Mouse (Mus musculus) forebrain, embryonic 13.5 days (tissue): Measurements from ENCODE around the gene Pon3. TPM values are rescaled to one million over a fixed set of nuclear protein-coding genes. Genes with fewer than 3 reads are reported as not detected.

Experiments used
- ATAC-seq: fragments of 200-750 bp; cut with Nextera tagmentation; 2 replicates; pipeline ENCODE4 v1.8.0; 2017
- H3K27ac ChIP-seq: fragments of 300-500 bp; sonication (generic); 2 replicates; pipeline ENCODE4 v1.5.1; 2015; ENCODE audit warnings: inconsistent platforms, mild to moderate bottlenecking, moderate library complexity
- H3K27me3 ChIP-seq: fragments of 300-500 bp; sonication (generic); 2 replicates; pipeline ENCODE4 v1.6.1; 2015; ENCODE audit warnings: mild to moderate bottlenecking, inconsistent platforms
- H3K36me3 ChIP-seq: fragments of 300-500 bp; sonication (generic); 2 replicates; pipeline ENCODE4 v1.6.1; 2015; ENCODE audit warnings: mild to moderate bottlenecking, inconsistent platforms; ENCODE audit not compliant: poor library complexity, severe bottlenecking
- H3K4me1 ChIP-seq: fragments of 300-500 bp; sonication (generic); 2 replicates; pipeline ENCODE4 v1.6.1; 2015; ENCODE audit warnings: inconsistent platforms
- H3K4me2 ChIP-seq: fragments of 300-500 bp; sonication (generic); 2 replicates; pipeline ENCODE4 v1.6.1; 2015; ENCODE audit warnings: inconsistent platforms, mild to moderate bottlenecking, moderate library complexity
- H3K4me3 ChIP-seq: fragments of 300-500 bp; sonication (generic); 2 replicates; pipeline ENCODE4 v1.5.1; 2015; ENCODE audit warnings: mild to moderate bottlenecking, inconsistent platforms
- H3K9ac ChIP-seq: fragments of 300-500 bp; sonication (generic); 2 replicates; pipeline ENCODE4 v1.6.1; 2015; ENCODE audit warnings: mild to moderate bottlenecking, inconsistent platforms
- H3K9me3 ChIP-seq: fragments of 300-500 bp; sonication (generic); replicated peaks from 2 replicates; pipeline ENCODE4 v1.6.1; 2016; ENCODE audit warnings: inconsistent platforms
- WGBS: fragments of 180-500 bp; shearing (Covaris S2); methylation state at CpG from one replicate; pipeline ENCODE4 v1.1.7; 2015; 5-methylcytosine and 5-hydroxymethylcytosine counted together
- polyA plus RNA-seq: library from polyadenylated mRNA; unstranded; fragments of >200 nt; fragmentation: Nextera tagmentation; extraction: Ambion mirVana; gene quantifications from 2 replicates; pipeline ENCODE4 v1.2.1, GENCODE M21; 2015

The Pon3 gene
- polyA plus RNA-seq, 1 experiment from 2014 or later: 3.5 TPM

DNA sequence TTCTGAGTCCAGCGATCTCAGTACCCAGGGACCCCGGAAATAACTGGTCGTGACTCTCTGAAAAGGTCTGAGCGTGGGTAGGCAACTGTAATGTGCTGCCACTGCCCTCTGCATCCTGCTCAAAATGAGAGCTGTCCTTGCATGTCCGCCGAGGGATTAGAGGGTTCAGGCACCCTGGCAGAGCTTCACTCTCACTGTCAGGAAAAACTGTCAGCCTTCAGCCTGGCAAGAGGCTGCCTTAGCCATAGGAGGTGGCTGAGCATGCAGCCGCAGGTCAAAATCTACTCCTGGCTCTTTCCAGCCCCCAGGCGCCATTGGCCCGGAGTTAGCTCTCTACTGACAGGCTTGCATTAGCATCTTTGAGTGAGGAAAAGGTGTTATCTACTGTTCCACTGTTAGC, 83.5 kb downstream of the Pon3 start:
- 86% methylated on average over 9 of the region's 9 CpGs for WGBS
- H3K4me2 ChIP-seq: no peak overlapping the region
- no peak overlapping the region for H3K27ac ChIP-seq
- H3K36me3 ChIP-seq: no peaks in the 10 kb centered on the region
- no peak overlapping the region for H3K9ac ChIP-seq
- H3K9me3 ChIP-seq: no peaks in the 10 kb centered on the region
- ATAC-seq: no peak
- H3K4me1 ChIP-seq: peaks cover 7% of the 10 kb centered on the region
- H3K4me3 ChIP-seq: no peak overlapping the region
- no peaks in the 10 kb centered on the region for H3K27me3 ChIP-seq

- H3K4me3 ChIP-seq: no peak overlapping the region
- H3K4me2 ChIP-seq: no peak overlapping the region
- ATAC-seq: no peak
- H3K9me3 ChIP-seq: no peaks in the 10 kb centered on the region
- WGBS: 93% methylated on average over 4 of the region's 4 CpGs
- H3K27ac ChIP-seq: no peak overlapping the region
- no peaks in the 10 kb centered on the region for H3K36me3 ChIP-seq
- peaks cover 14% of the 10 kb centered on the region for H3K4me1 ChIP-seq
- no peak overlapping the region for H3K9ac ChIP-seq
- H3K27me3 ChIP-seq: no peaks in the 10 kb centered on the region
Measured at GRCm38 (mm10) chr6:5171418-5171817, 84.7 kb downstream of the Pon3 start.

Other genes with a start within 250 kb of the Pon3 start
- gene Pon1, start 62.3 kb downstream of the Pon3 start, polyA plus RNA-seq: 0.23 TPM in 1 of 2 replicates, not detected in the other
- gene Pon2, start 42.2 kb upstream of the Pon3 start, polyA plus RNA-seq: 26.2 and 27.4 TPM in 2 replicates
- 22.8 and 25.1 TPM in 2 replicates for gene Asb4, start 127.1 kb upstream of the Pon3 start, polyA plus RNA-seq
- gene Pdk4, start 240.0 kb upstream of the Pon3 start, polyA plus RNA-seq: 0.88 and 0.92 TPM in 2 replicates